Mouse (Mus musculus) midbrain, embryonic 10.5 days (tissue): ENCODE measurements around the gene Gm813. TPM values are rescaled to one million over a fixed set of nuclear protein-coding genes. Genes with fewer than 3 reads are reported as not detected.
A peak's percentile ranks its signal among the peaks of the same experiment; 100 is the strongest.
"Not testable (repeated sequence)": the region's sequence is repeated elsewhere in the genome, so short reads cannot be mapped to it uniquely, and the experiment has no call there.

Experiments
- DNase-seq: peaks from one replicate; pipeline ENCODE4 v3.0.0-alpha.2; 2017; ENCODE audit warnings: low spot score
- H3K27ac ChIP-seq: fragments of 300-500 bp; sonication (generic); replicated peaks from 2 replicates; pipeline ENCODE4 v1.5.1; 2016; ENCODE audit warnings: mild to moderate bottlenecking
- H3K27me3 ChIP-seq: fragments of 300-500 bp; sonication (generic); 2 replicates; pipeline ENCODE4 v1.6.1; 2016; ENCODE audit warnings: low read depth, mild to moderate bottlenecking; ENCODE audit not compliant: poor library complexity, severe bottlenecking
- H3K36me3 ChIP-seq: fragments of 300-500 bp; sonication (generic); 2 replicates; pipeline ENCODE4 v1.6.1; 2016; ENCODE audit warnings: mild to moderate bottlenecking, moderate library complexity
- H3K4me1 ChIP-seq: fragments of 300-500 bp; sonication (generic); 2 replicates; pipeline ENCODE4 v1.6.1; 2016
- H3K4me3 ChIP-seq: fragments of 300-500 bp; sonication (generic); 2 replicates; pipeline ENCODE4 v1.5.1; 2016; ENCODE audit warnings: mild to moderate bottlenecking, moderate library complexity
- H3K9me3 ChIP-seq: fragments of 300-500 bp; sonication (generic); replicated peaks from 2 replicates; pipeline ENCODE4 v1.6.1; 2016; ENCODE audit warnings: mild to moderate bottlenecking
- WGBS: fragments of 180-500 bp; shearing (Covaris S2); methylation state at CpG from one replicate; pipeline ENCODE4 v1.1.7; 2016; 5-methylcytosine and 5-hydroxymethylcytosine counted together
- polyA plus RNA-seq: library from polyadenylated mRNA; unstranded; fragments of >200 nt; fragmentation: Nextera tagmentation; extraction: Ambion mirVana; gene quantifications from 2 replicates; pipeline ENCODE4 v1.2.1, GENCODE M21; 2016

The Gm813 gene
- polyA plus RNA-seq = not detected in 2 replicates

DNA sequence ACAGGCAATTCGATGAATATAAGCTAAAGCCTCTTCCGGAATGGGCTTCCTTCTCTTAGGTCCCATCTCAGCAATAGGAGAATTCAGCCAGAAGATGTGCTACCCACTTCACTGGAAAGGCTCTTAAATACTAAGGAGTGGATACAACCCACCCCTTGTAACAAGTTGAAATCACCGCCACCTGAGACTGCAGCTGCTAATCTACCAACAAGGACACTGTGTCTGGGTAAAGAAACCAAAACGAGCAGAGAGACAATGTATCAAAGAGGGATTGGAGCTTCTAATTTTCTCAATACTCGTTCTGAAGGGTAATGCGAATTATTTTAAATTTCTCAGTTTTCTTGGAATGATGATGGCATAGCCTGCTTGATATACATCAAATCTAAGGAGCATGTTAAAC lies at the start of gene Gm813:
TSS of gene Gm813 (minus strand) at position 101 of the 400 bp plus-strand sequence.
- 93% methylated on average over 6 of the region's 6 CpGs for WGBS
- DNase-seq = no peak
- Histone ChIP-seq H3K9me3 (no peaks in the 10 kb centered on the region), H3K4me3 (no peak within 1 kb of the TSS), H3K4me1 (no peaks in the 10 kb centered on the region), H3K27ac (no peak within 1 kb of the TSS), H3K36me3 (no peaks in the 10 kb centered on the region), H3K27me3 (no peaks in the 10 kb centered on the region)

DNA sequence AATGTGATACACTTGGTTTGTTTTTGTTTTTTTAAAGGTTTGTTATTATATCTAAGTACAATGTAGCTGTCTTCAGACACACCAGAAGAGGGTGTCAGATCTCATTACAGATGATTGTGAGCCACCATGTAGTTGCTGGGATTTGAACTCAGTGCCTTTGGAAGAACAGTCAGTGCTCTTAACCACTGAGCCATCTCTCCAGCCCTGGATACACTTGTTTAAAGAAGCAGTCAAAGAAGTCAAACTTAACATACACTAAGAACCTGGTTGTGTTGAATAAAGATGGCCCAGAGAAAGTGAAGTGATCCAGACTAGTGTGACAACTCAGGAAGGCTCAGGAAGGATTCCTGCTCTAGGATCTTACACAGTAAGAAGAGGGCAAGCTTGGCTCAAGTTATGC lies 48.4 kb upstream of the Gm813 start:
- H3K27me3 ChIP-seq, H3K36me3 ChIP-seq, H3K4me3 ChIP-seq, H3K4me1 ChIP-seq, H3K9me3 ChIP-seq, DNase-seq, H3K27ac ChIP-seq: not testable (repeated sequence)

GRCm38 (mm10) chr16:58663816-58664215 lies 47.0 kb upstream of the Gm813 start:
- no peaks in the 10 kb centered on the region for H3K36me3 ChIP-seq
- H3K9me3 ChIP-seq = no peaks in the 10 kb centered on the region
- H3K27ac ChIP-seq = no peak overlapping the region
- no peak for DNase-seq
- WGBS = 86% methylated on average over 2 of the region's 2 CpGs
- H3K27me3 ChIP-seq = no peaks in the 10 kb centered on the region
- no peaks in the 10 kb centered on the region for H3K4me1 ChIP-seq
- H3K4me3 ChIP-seq = no peak overlapping the region

DNA sequence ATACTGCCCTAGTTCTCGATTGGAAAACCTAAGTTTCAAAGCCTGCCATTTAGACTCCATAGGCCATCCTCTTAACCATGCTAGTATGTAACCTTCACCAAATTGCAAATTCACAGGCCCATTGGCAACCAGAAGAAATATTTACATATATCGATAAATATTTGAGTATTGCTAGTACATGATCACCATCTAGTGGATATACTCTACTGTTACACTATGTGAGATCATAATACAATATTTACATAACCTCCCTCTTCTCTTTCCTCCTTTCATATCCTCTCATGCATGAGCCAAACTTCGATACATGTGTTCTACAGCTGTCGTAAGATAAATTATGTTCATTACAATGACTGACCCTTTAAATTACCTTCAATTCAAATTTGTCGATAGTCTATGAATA lies 46.2 kb upstream of the Gm813 start:
- no peaks in the 10 kb centered on the region for H3K9me3 ChIP-seq
- DNase-seq = no peak
- WGBS = 85% methylated on average over 5 of the region's 5 CpGs
- no peak overlapping the region for H3K27ac ChIP-seq
- no peaks in the 10 kb centered on the region for H3K36me3 ChIP-seq
- H3K4me3 ChIP-seq = no peak overlapping the region
- H3K4me1 ChIP-seq = no peaks in the 10 kb centered on the region
- H3K27me3 ChIP-seq = no peaks in the 10 kb centered on the region

GRCm38 (mm10) chr16:58662287-58662791 lies 45.6 kb upstream of the Gm813 start:
- DNase-seq = no peak
- no peaks in the 10 kb centered on the region for H3K4me1 ChIP-seq
- H3K27ac ChIP-seq = no peak overlapping the region
- H3K9me3 ChIP-seq = no peaks in the 10 kb centered on the region
- no peak overlapping the region for H3K4me3 ChIP-seq
- no peaks in the 10 kb centered on the region for H3K27me3 ChIP-seq
- H3K36me3 ChIP-seq = no peaks in the 10 kb centered on the region

DNA sequence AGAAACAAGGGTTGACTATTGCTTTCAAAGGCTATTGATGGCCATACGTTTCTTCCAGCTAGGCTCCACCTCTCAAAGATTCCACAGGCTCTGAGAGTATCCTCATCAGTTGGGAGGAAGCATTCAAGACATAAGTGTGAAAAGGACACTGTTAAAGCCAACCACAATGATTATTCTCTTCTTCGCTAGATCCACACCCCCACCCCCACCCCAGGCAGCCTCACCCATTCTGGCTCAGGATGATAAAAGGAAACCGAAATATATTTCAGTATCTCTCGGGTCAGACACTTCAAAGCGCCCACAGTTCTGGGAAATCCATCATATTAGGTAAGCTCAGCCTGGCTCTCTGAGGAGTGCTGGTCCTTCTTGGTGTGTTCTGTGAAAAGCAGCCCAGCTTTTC lies 45.0 kb upstream of the Gm813 start:
- Histone ChIP-seq H3K27me3 (no peaks in the 10 kb centered on the region), H3K9me3 (no peaks in the 10 kb centered on the region), H3K27ac (no peak overlapping the region), H3K36me3 (no peaks in the 10 kb centered on the region), H3K4me1 (no peaks in the 10 kb centered on the region), H3K4me3 (no peak overlapping the region)
- WGBS = 84% methylated on average over 5 of the region's 5 CpGs
- no peak for DNase-seq

GRCm38 (mm10) chr16:58658668-58659067 lies 41.9 kb upstream of the Gm813 start:
- 89% methylated on average over 6 of the region's 6 CpGs for WGBS
- DNase-seq = peak; percentile 8
- no peak overlapping the region for H3K27ac ChIP-seq
- no peaks in the 10 kb centered on the region for H3K36me3 ChIP-seq
- no peak overlapping the region for H3K4me3 ChIP-seq
- H3K9me3 ChIP-seq = no peaks in the 10 kb centered on the region
- no peaks in the 10 kb centered on the region for H3K4me1 ChIP-seq
- no peaks in the 10 kb centered on the region for H3K27me3 ChIP-seq

GRCm38 (mm10) chr16:58656526-58656925 lies 39.7 kb upstream of the Gm813 start:
- H3K9me3 ChIP-seq = no peaks in the 10 kb centered on the region
- peak; percentile 2 for DNase-seq
- no peak overlapping the region for H3K4me3 ChIP-seq
- H3K27me3 ChIP-seq = no peaks in the 10 kb centered on the region
- 84% methylated on average over 4 of the region's 4 CpGs for WGBS
- H3K36me3 ChIP-seq = no peaks in the 10 kb centered on the region
- H3K4me1 ChIP-seq = no peaks in the 10 kb centered on the region
- no peak overlapping the region for H3K27ac ChIP-seq

- H3K36me3 ChIP-seq = no peaks in the 10 kb centered on the region
- no peak overlapping the region for H3K4me3 ChIP-seq
- no peaks in the 10 kb centered on the region for H3K4me1 ChIP-seq
Observed at GRCm38 (mm10) chr16:58655751-58656150, 39.0 kb upstream of the Gm813 start.

GRCm38 (mm10) chr16:58649979-58650378 lies 33.2 kb upstream of the Gm813 start:
- 95% methylated on average over 10 of the region's 10 CpGs for WGBS
- DNase-seq = no peak

More at GRCm38 (mm10) chr16:58655751-58656150, 39.0 kb upstream of the Gm813 start:
- Histone ChIP-seq H3K27me3 (no peaks in the 10 kb centered on the region), H3K27ac (no peak overlapping the region), H3K9me3 (no peaks in the 10 kb centered on the region)
- DNase-seq = no peak

GRCm38 (mm10) chr16:58638689-58639175 lies 22.0 kb upstream of the Gm813 start, which contains the start of gene E330017A01Rik:
E330017A01Rik (minus strand) TSS chr16:58638739.
- DNase-seq = no peak
- no peak within 1 kb of the TSS for H3K27ac ChIP-seq
- 89% methylated on average over 3 of the region's 3 CpGs for WGBS

More at GRCm38 (mm10) chr16:58649979-58650378, 33.2 kb upstream of the Gm813 start:
- H3K9me3 ChIP-seq = no peaks in the 10 kb centered on the region
- no peaks in the 10 kb centered on the region for H3K36me3 ChIP-seq
- H3K27ac ChIP-seq = no peak overlapping the region
- no peak overlapping the region for H3K4me3 ChIP-seq
- no peaks in the 10 kb centered on the region for H3K27me3 ChIP-seq
- H3K4me1 ChIP-seq = no peaks in the 10 kb centered on the region

GRCm38 (mm10) chr16:58638016-58638415 lies 21.2 kb upstream of the Gm813 start:
- WGBS = 88% methylated on average over 7 of the region's 7 CpGs

More at GRCm38 (mm10) chr16:58638689-58639175, 22.0 kb upstream of the Gm813 start, which contains the start of gene E330017A01Rik:
- no peak within 1 kb of the TSS for H3K4me3 ChIP-seq
- H3K4me1 ChIP-seq = no peaks in the 10 kb centered on the region
- no peaks in the 10 kb centered on the region for H3K36me3 ChIP-seq
- H3K9me3 ChIP-seq = no peaks in the 10 kb centered on the region
- H3K27me3 ChIP-seq = no peaks in the 10 kb centered on the region

GRCm38 (mm10) chr16:58637448-58637847 lies 20.7 kb upstream of the Gm813 start:
- Histone ChIP-seq H3K9me3 (no peaks in the 10 kb centered on the region), H3K4me1 (no peaks in the 10 kb centered on the region), H3K4me3 (no peak overlapping the region), H3K27ac (no peak overlapping the region), H3K36me3 (no peaks in the 10 kb centered on the region), H3K27me3 (no peaks in the 10 kb centered on the region)
- no peak for DNase-seq
- WGBS = 83% methylated on average over 4 of the region's 4 CpGs

More at GRCm38 (mm10) chr16:58638016-58638415, 21.2 kb upstream of the Gm813 start:
- no peak overlapping the region for H3K4me3 ChIP-seq
- H3K27ac ChIP-seq = no peak overlapping the region
- no peaks in the 10 kb centered on the region for H3K4me1 ChIP-seq
- DNase-seq = no peak
- H3K9me3 ChIP-seq = no peaks in the 10 kb centered on the region
- no peaks in the 10 kb centered on the region for H3K27me3 ChIP-seq
- H3K36me3 ChIP-seq = no peaks in the 10 kb centered on the region

GRCm38 (mm10) chr16:58635866-58636265 lies 19.1 kb upstream of the Gm813 start:
- H3K27me3 ChIP-seq = no peaks in the 10 kb centered on the region
- no peaks in the 10 kb centered on the region for H3K4me1 ChIP-seq
- WGBS = 60% methylated on average over 2 of the region's 2 CpGs
- H3K9me3 ChIP-seq = no peaks in the 10 kb centered on the region
- H3K27ac ChIP-seq = no peak overlapping the region
- no peak for DNase-seq
- H3K36me3 ChIP-seq = no peaks in the 10 kb centered on the region
- no peak overlapping the region for H3K4me3 ChIP-seq
